Mouse (Mus musculus) thymus, adult 2 months (tissue): ENCODE measurements around the gene Pou2f2. TPM values are rescaled to one million over a fixed set of nuclear protein-coding genes. Genes with fewer than 3 reads are reported as not detected.

ENCODE experiments used
- DNase-seq: peaks from one replicate; pipeline ENCODE4 v3.0.0; 2021
- H3K27ac ChIP-seq: fragments of 200-500 bp; 2 replicates; pipeline ENCODE4 v1.5.1; 2012; ENCODE audit warnings: low read length, control low read depth; ENCODE audit not compliant: control insufficient read depth, insufficient read depth
- H3K27me3 ChIP-seq: fragments of 200-500 bp; 2 replicates; pipeline ENCODE4 v1.6.1; 2012; ENCODE audit warnings: mild to moderate bottlenecking, low read length, moderate library complexity, mixed read lengths; ENCODE audit not compliant: control insufficient read depth, insufficient read depth
- H3K36me3 ChIP-seq: fragments of 200-500 bp; 2 replicates; pipeline ENCODE4 v1.6.1; 2012; ENCODE audit warnings: mild to moderate bottlenecking, low read length, moderate library complexity; ENCODE audit not compliant: control insufficient read depth, insufficient read depth
- H3K4me1 ChIP-seq: fragments of 200-500 bp; replicated peaks from 2 replicates; pipeline ENCODE4 v1.6.1; 2012; ENCODE audit warnings: low read length; ENCODE audit not compliant: control insufficient read depth, insufficient read depth
- H3K4me3 ChIP-seq: fragments of 200-500 bp; 2 replicates; pipeline ENCODE4 v1.5.1; 2012; ENCODE audit warnings: mild to moderate bottlenecking, low read length, control low read depth, moderate library complexity; ENCODE audit not compliant: control insufficient read depth, insufficient read depth
- CTCF ChIP-seq: fragments of 200-500 bp; IDR thresholded peaks from 2 replicates; pipeline ENCODE4 v1.5.1; 2012; ENCODE audit warnings: mild to moderate bottlenecking, control low read depth, low read length, moderate library complexity, borderline replicate concordance; ENCODE audit not compliant: control insufficient read depth, poor library complexity, insufficient read depth; ENCODE audit errors: extremely low read depth
- POLR2A ChIP-seq: fragments of 200-500 bp; IDR thresholded peaks from 2 replicates; pipeline ENCODE4 v1.6.1; 2012; ENCODE audit warnings: mild to moderate bottlenecking, low read length, control low read depth, moderate library complexity; ENCODE audit not compliant: control insufficient read depth, poor library complexity, insufficient read depth; ENCODE audit errors: extremely low read depth
- WGBS: fragments of 180-500 bp; shearing (Covaris S2); methylation state at CpG from one replicate; pipeline ENCODE4 v1.1.7; 2018; 5-methylcytosine and 5-hydroxymethylcytosine counted together
- polyA plus RNA-seq: library from polyadenylated mRNA; depleted of rRNA; stranded (reverse); fragments of >200 nt; gene quantifications from 2 replicates; pipeline ENCODE4 v1.2.3, GENCODE M21; 2012; rRNA removed

Gene Pou2f2
- polyA plus RNA-seq, 1 experiment = 5.6 TPM

- Histone ChIP-seq H3K4me1 (no peaks in the 10 kb centered on the region), H3K36me3 (no peaks in the 10 kb centered on the region)
- WGBS = 98% methylated on average over 12 of the region's 12 CpGs
These were observed 137.6 kb downstream of the Pou2f2 start for GRCm38 (mm10) chr7:25041921-25042320.

More at GRCm38 (mm10) chr7:25041921-25042320, 137.6 kb downstream of the Pou2f2 start:
- DNase-seq = no peak
- TF ChIP-seq POLR2A = no peak
- no peak for TF ChIP-seq CTCF
- H3K27ac ChIP-seq = no peak overlapping the region
- H3K4me3 ChIP-seq = no peak overlapping the region
- H3K27me3 ChIP-seq = no peaks in the 10 kb centered on the region

Other genes with a start within 250 kb of the Pou2f2 start
- 0.31 TPM in 1 of 2 replicates, not detected in the other for gene Gm4881, start 235.2 kb downstream of the Pou2f2 start, polyA plus RNA-seq
- 433 and 569 TPM in 2 replicates for gene Rabac1, start 207.0 kb downstream of the Pou2f2 start, polyA plus RNA-seq
- 5.6 and 7.1 TPM in 2 replicates for gene Atp1a3, start 173.8 kb downstream of the Pou2f2 start, polyA plus RNA-seq
- gene Grik5, start 107.4 kb downstream of the Pou2f2 start, polyA plus RNA-seq = 19.1 and 23.0 TPM in 2 replicates
- gene Zfp574, start 107.2 kb downstream of the Pou2f2 start, polyA plus RNA-seq = 65.0 and 68.8 TPM in 2 replicates
- 93.6 and 102 TPM in 2 replicates for gene Dedd2, start 40.9 kb upstream of the Pou2f2 start, polyA plus RNA-seq
- gene Zfp526, start 41.7 kb upstream of the Pou2f2 start, polyA plus RNA-seq = 38.2 and 46.5 TPM in 2 replicates
- 332 and 343 TPM in 2 replicates for gene Gsk3a, start 58.1 kb upstream of the Pou2f2 start, polyA plus RNA-seq
- 59.4 and 60.4 TPM in 2 replicates for gene Erf, start 71.0 kb upstream of the Pou2f2 start, polyA plus RNA-seq
- 270 and 297 TPM in 2 replicates for gene Cic, start 88.0 kb upstream of the Pou2f2 start, polyA plus RNA-seq
- gene Pafah1b3, start 118.3 kb upstream of the Pou2f2 start, polyA plus RNA-seq = 138 and 140 TPM in 2 replicates
- 0.08 TPM in 1 of 2 replicates, not detected in the other for gene Prr19, start 121.7 kb upstream of the Pou2f2 start, polyA plus RNA-seq
- 0.08 and 0.13 TPM in 2 replicates for gene Tmem145, start 126.4 kb upstream of the Pou2f2 start, polyA plus RNA-seq
- 11.9 and 14.8 TPM in 2 replicates for gene Megf8, start 137.4 kb upstream of the Pou2f2 start, polyA plus RNA-seq
- 13.4 and 20.6 TPM in 2 replicates for gene Cnfn, start 190.0 kb upstream of the Pou2f2 start, polyA plus RNA-seq
- gene Lipe, start 219.0 kb upstream of the Pou2f2 start, polyA plus RNA-seq = 75.3 and 91.6 TPM in 2 replicates
- gene Cxcl17, start 233.2 kb upstream of the Pou2f2 start, polyA plus RNA-seq = 0.56 and 1.2 TPM in 2 replicates